Mouse (Mus musculus) lung, embryonic 15.5 days (tissue): ENCODE measurements around the gene Tle6. TPM values are rescaled to one million over a fixed set of nuclear protein-coding genes. Genes with fewer than 3 reads are reported as not detected.
A peak's percentile ranks its signal among the peaks of the same experiment; 100 is the strongest.

Experiments
- ATAC-seq: fragments of 200-750 bp; cut with Nextera tagmentation; 2 replicates; pipeline ENCODE4 v1.8.0; 2017; ENCODE audit warnings: moderate number of reproducible peaks, borderline replicate concordance; ENCODE audit not compliant: low FRiP score, low TSS enrichment; ENCODE audit errors: extremely low read depth
- H3K27ac ChIP-seq: fragments of 300-500 bp; sonication (generic); 2 replicates; pipeline ENCODE4 v1.5.1; 2015; ENCODE audit warnings: moderate library complexity, mild to moderate bottlenecking, inconsistent platforms
- H3K27me3 ChIP-seq: fragments of 300-500 bp; sonication (generic); 2 replicates; pipeline ENCODE4 v1.6.1; 2015; ENCODE audit warnings: inconsistent platforms
- H3K36me3 ChIP-seq: fragments of 300-500 bp; sonication (generic); 2 replicates; pipeline ENCODE4 v1.6.1; 2015; ENCODE audit warnings: inconsistent platforms
- H3K4me1 ChIP-seq: fragments of 300-500 bp; sonication (generic); 2 replicates; pipeline ENCODE4 v1.6.1; 2015; ENCODE audit warnings: inconsistent platforms
- H3K4me2 ChIP-seq: fragments of 300-500 bp; sonication (generic); 2 replicates; pipeline ENCODE4 v1.6.1; 2015; ENCODE audit warnings: inconsistent platforms, mild to moderate bottlenecking, moderate library complexity
- H3K4me3 ChIP-seq: fragments of 300-500 bp; sonication (generic); 2 replicates; pipeline ENCODE4 v1.5.1; 2015; ENCODE audit warnings: mild to moderate bottlenecking, inconsistent platforms
- H3K9ac ChIP-seq: fragments of 300-500 bp; sonication (generic); 2 replicates; pipeline ENCODE4 v1.6.1; 2015; ENCODE audit warnings: inconsistent platforms
- H3K9me3 ChIP-seq: fragments of 300-500 bp; sonication (generic); 2 replicates; pipeline ENCODE4 v1.6.1; 2016; ENCODE audit warnings: inconsistent platforms
- WGBS: fragments of 180-500 bp; shearing (Covaris S2); methylation state at CpG from one replicate; pipeline ENCODE4 v1.1.7; 2015; 5-methylcytosine and 5-hydroxymethylcytosine counted together
- polyA plus RNA-seq: library from polyadenylated mRNA; unstranded; fragments of >200 nt; fragmentation: Nextera tagmentation; extraction: Ambion mirVana; gene quantifications from 2 replicates; pipeline ENCODE4 v1.2.1, GENCODE M21; 2015

Gene Tle6
- polyA plus RNA-seq, 1 experiment from 2014 or later, result 29.3 TPM

DNA sequence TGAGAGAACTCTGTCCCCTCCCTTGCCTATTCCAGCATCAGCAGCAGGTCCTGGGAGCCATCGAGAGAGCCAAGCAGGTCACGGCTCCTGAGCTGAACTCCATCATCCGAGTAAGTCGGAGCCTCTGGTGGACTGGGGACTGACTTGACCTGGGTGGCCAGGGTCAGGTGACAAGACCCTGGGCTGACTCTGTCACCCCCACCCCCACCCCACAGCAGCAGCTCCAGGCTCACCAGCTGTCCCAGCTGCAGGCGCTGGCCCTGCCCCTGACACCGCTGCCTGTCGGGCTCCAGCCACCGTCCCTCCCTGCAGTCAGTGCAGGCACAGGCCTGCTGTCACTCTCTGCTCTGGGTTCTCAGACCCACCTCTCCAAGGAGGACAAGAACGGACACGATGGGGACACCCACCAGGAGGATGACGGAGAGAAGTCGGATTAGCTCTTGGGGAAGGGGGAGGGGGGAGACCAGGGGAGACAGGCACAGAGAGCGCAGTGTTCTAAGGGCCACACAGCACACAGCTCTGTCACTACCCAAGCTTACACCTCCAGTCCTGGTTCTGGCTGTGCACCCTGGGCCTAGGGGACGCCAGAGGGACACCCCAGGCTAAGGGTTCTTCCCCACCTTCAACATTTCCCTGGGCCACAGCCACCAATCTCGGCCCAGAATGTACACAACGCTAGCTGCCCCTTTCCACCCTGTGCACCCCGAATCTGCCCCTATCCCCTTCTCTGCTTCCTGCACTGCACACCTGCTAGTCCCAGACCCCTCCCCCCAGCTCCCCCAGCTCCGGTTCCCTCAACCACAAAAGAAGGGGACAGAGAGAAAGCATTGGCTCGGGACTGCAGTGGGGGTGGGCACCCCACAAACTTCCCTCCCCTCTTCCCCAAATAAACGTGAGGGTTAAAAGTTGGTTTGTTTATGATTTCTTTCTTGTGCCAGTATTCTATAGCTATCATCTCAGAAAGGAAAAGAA is 35.3 kb downstream of the Tle6 start:
- Histone ChIP-seq H3K27me3 (no peaks in the 10 kb centered on the region), H3K4me1 (peaks cover 80% of the 10 kb centered on the region), H3K4me3 (no peak overlapping the region), H3K9ac (no peak overlapping the region), H3K36me3 (peaks cover 34% of the 10 kb centered on the region), H3K9me3 (no peaks in the 10 kb centered on the region), H3K27ac (no peak overlapping the region), H3K4me2 (no peak overlapping the region)
- ATAC-seq, result no peak
- WGBS, result 48% methylated on average over 20 of the region's 20 CpGs

GRCm38 (mm10) chr10:81564734-81565133 is 36.1 kb downstream of the Tle6 start:
- no peak overlapping the region for H3K9ac ChIP-seq
- H3K4me1 ChIP-seq, result peaks cover 73% of the 10 kb centered on the region
- H3K4me2 ChIP-seq, result peak overlapping the region; percentile 54; the same call in 1 of the 2 replicates
- peaks cover 34% of the 10 kb centered on the region for H3K36me3 ChIP-seq
- no peak for ATAC-seq
- WGBS, result 37% methylated on average over 10 of the region's 10 CpGs
- H3K27ac ChIP-seq, result peak overlapping the region; percentile 74
- no peak overlapping the region for H3K4me3 ChIP-seq
- no peaks in the 10 kb centered on the region for H3K9me3 ChIP-seq
- no peaks in the 10 kb centered on the region for H3K27me3 ChIP-seq

GRCm38 (mm10) chr10:81564216-81564615 is 36.7 kb downstream of the Tle6 start:
- Histone ChIP-seq H3K4me1 (peaks cover 68% of the 10 kb centered on the region), H3K9me3 (no peaks in the 10 kb centered on the region), H3K4me3 (peak overlapping the region; percentile 36), H3K4me2 (peak overlapping the region; percentile 54), H3K27ac (peak overlapping the region; percentile 74), H3K36me3 (peaks cover 34% of the 10 kb centered on the region), H3K9ac (peak overlapping the region; percentile 26; the same call in 1 of the 2 replicates), H3K27me3 (no peaks in the 10 kb centered on the region)
- 2% methylated on average over 10 of the region's 10 CpGs for WGBS
- peak; percentile 16; the same call in 1 of the 2 replicates for ATAC-seq

DNA sequence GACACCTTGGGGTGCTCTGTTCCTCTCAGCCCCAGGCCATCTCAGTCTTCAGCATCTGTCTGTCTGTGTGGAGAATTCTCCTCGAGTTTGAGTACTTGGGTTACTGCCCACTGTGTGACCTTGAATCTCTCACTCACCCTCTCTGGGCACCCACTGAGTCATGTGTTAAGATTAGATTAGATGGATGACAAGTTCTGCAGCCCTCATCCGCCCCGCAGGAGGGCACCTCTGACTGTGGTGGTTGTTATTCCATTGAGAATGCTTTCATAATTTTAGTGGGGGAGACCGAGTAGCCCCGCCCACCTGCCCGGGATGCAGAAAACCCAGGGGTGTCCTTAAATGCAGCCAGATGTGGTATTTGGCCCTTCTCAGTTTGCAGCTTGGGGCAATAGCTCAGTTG is 37.4 kb downstream of the Tle6 start:
- peak overlapping the region; percentile 0; the same call in 1 of the 2 replicates for H3K9ac ChIP-seq
- H3K27ac ChIP-seq, result peak overlapping the region; percentile 74; the same call in 1 of the 2 replicates
- no peaks in the 10 kb centered on the region for H3K9me3 ChIP-seq
- peak overlapping the region; percentile 54 for H3K4me2 ChIP-seq
- H3K4me3 ChIP-seq, result no peak overlapping the region
- WGBS, result 43% methylated on average over 6 of the region's 6 CpGs
- peaks cover 34% of the 10 kb centered on the region for H3K36me3 ChIP-seq
- H3K27me3 ChIP-seq, result no peaks in the 10 kb centered on the region
- peaks cover 63% of the 10 kb centered on the region for H3K4me1 ChIP-seq
- ATAC-seq, result no peak

DNA sequence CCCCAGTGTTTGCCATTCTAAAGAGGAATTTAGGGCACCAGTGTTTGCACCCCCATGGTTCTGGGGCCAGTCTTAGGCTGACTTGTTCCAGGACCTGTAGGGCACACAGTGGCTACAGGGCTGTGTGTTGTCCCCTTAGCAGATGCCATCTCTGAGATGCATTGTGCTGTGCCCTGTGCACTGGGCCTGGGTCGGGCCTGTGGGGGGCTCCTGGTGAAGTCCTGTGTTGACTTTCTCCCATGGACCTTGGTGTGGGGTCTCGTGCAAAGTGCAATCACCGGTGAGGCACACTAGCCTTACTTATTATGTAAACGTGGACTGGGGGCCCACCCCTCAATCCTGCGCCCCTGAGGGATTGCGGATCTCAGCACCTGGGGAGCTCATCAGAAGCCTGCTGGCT is 38.5 kb downstream of the Tle6 start:
- Histone ChIP-seq H3K27ac (no peak overlapping the region), H3K4me1 (peaks cover 54% of the 10 kb centered on the region), H3K4me2 (no peak overlapping the region), H3K4me3 (no peak overlapping the region), H3K36me3 (peaks cover 34% of the 10 kb centered on the region), H3K27me3 (no peaks in the 10 kb centered on the region), H3K9me3 (no peaks in the 10 kb centered on the region), H3K9ac (no peak overlapping the region)
- 66% methylated on average over 6 of the region's 6 CpGs for WGBS
- no peak for ATAC-seq

GRCm38 (mm10) chr10:81560719-81561459 is 40.0 kb downstream of the Tle6 start:
- ATAC-seq, result 0 out of 2 replicates have a peak, but pooled peaks have one; percentile 2
- Histone ChIP-seq H3K36me3 (peaks cover 21% of the 10 kb centered on the region), H3K9me3 (no peaks in the 10 kb centered on the region), H3K27me3 (no peaks in the 10 kb centered on the region), H3K9ac (peak overlapping the region; percentile 98), H3K4me2 (peak overlapping the region; percentile 84), H3K27ac (peak overlapping the region; percentile 88), H3K4me3 (peak overlapping the region; percentile 81), H3K4me1 (peaks cover 53% of the 10 kb centered on the region)
- 12% methylated on average over 16 of the region's 16 CpGs for WGBS

- peaks cover 44% of the 10 kb centered on the region for H3K4me1 ChIP-seq
- H3K36me3 ChIP-seq, result peaks cover 11% of the 10 kb centered on the region
- no peaks in the 10 kb centered on the region for H3K9me3 ChIP-seq
- H3K27me3 ChIP-seq, result no peaks in the 10 kb centered on the region
- peak overlapping the region; percentile 98 for H3K9ac ChIP-seq
- H3K27ac ChIP-seq, result peak overlapping the region; percentile 88
- WGBS, result under 1% methylated on average over 36 of the region's 36 CpGs
- ATAC-seq, result peak; percentile 46
- peak overlapping the region; percentile 84 for H3K4me2 ChIP-seq
- peak overlapping the region; percentile 81 for H3K4me3 ChIP-seq
Observed at GRCm38 (mm10) chr10:81559627-81560539, 41.0 kb downstream of the Tle6 start.

GRCm38 (mm10) chr10:81559163-81559626 is 41.7 kb downstream of the Tle6 start, which contains the start of gene Aes:
Gene Aes, plus strand, starts transcription at chr10:81559488.
- Histone ChIP-seq H3K4me2 (peak within 1 kb of the TSS; percentile 84), H3K4me1 (peaks cover 37% of the 10 kb centered on the region), H3K27ac (peak within 1 kb of the TSS; percentile 88), H3K36me3 (peaks cover 8% of the 10 kb centered on the region), H3K9ac (peak within 1 kb of the TSS; percentile 98), H3K27me3 (no peaks in the 10 kb centered on the region), H3K4me3 (peak within 1 kb of the TSS; percentile 81), H3K9me3 (no peaks in the 10 kb centered on the region)
- ATAC-seq, result peak; percentile 32
- 2% methylated on average over 38 of the region's 53 CpGs for WGBS

DNA sequence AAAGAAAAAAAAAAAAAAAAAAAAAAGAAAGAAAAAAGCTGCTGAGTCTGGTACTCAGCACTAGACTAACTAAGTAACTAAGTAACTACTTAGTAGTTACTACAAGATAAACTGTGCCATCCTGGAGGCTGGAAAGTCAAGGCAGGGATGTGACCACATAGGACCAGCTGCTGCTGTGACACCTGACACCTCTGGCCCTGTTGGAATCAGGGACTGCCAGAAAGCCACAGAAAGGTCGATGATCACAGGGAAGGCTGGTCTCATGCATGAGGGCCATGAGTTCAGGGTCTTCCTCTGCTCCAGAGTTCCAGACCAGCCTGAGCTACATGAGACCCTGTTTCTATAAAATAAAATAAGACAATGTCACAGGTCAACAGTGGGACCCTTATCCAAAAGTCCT is 43.4 kb downstream of the Tle6 start:
- H3K4me3 ChIP-seq, result no peak overlapping the region
- WGBS, result 28% methylated on average over 1 of the region's 1 CpGs
- H3K36me3 ChIP-seq, result peaks cover 8% of the 10 kb centered on the region
- no peak for ATAC-seq
- H3K27me3 ChIP-seq, result no peaks in the 10 kb centered on the region
- no peak overlapping the region for H3K27ac ChIP-seq
- H3K4me2 ChIP-seq, result no peak overlapping the region
- no peak overlapping the region for H3K9ac ChIP-seq
- H3K4me1 ChIP-seq, result peaks cover 22% of the 10 kb centered on the region
- H3K9me3 ChIP-seq, result no peaks in the 10 kb centered on the region

- Histone ChIP-seq H3K27ac (no peak overlapping the region), H3K4me3 (no peak overlapping the region), H3K27me3 (no peaks in the 10 kb centered on the region), H3K36me3 (peaks cover under 1% of the 10 kb centered on the region; the same call in 1 of the 2 replicates), H3K4me2 (no peak overlapping the region), H3K9me3 (no peaks in the 10 kb centered on the region), H3K9ac (no peak overlapping the region), H3K4me1 (peaks cover 13% of the 10 kb centered on the region)
- no peak for ATAC-seq
- 75% methylated on average over 3 of the region's 3 CpGs for WGBS
Observed at GRCm38 (mm10) chr10:81556282-81556681, 44.6 kb downstream of the Tle6 start.
